Mouse (Mus musculus): ENCODE data around the gene Arhgap15. TPM values are rescaled to one million over a fixed set of nuclear protein-coding genes. Genes with fewer than 3 reads are reported as not detected.

The Arhgap15 gene
- polyA plus RNA-seq, 1 experiment from 2014 or later = 1.0 TPM

DNA sequence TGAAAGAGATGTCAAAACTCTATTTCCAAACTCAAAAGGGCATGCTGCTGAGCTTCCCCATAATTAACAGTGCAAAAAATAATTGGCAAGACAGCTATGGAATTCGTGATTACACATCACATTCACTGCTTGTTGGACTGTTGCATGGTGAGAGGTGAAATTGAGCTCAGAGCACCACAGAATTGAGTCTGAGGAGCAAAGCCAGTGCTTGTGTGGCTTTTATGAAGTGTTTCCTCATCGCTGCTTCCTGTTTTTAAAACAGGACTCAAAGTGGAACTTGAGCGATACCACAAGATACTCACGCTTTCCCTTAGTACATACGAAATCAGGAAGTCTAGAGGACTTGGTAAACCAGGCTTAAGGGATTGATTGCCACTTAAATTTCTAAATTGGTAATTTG lies 24.0 kb downstream of the Arhgap15 start:
- DNase-seq (ENCODE audit: low spot score) (no peak), ATAC-seq (replicated peaks; ENCODE audit: low FRiP score, low read depth) (no peak)
- H3K4me2 ChIP-seq (ENCODE audit: low read length) = no peak overlapping the region
- no peak for TF ChIP-seq CTCF (IDR thresholded peaks at IDR 0.05; ENCODE audit: low read depth)
- WGBS = 77% methylated on average over 5 of the region's 5 CpGs
- H3K9me3 ChIP-seq (replicated peaks; ENCODE audit: low read length) = no peaks in the 10 kb centered on the region
- no peaks in the 10 kb centered on the region for H3K36me3 ChIP-seq (ENCODE audit: insufficient read depth, low read length)
- H3K27me3 ChIP-seq (ENCODE audit: insufficient read depth, low read length) = no peaks in the 10 kb centered on the region
- H3K4me1 ChIP-seq (replicated peaks; ENCODE audit: insufficient read depth, low read length) = no peaks in the 10 kb centered on the region
- no peak overlapping the region for H3K9ac ChIP-seq (ENCODE audit: low read depth, low read length)
- H3K4me3 ChIP-seq (replicated peaks; ENCODE audit: low read depth, low read length) = no peak overlapping the region
- no peak overlapping the region for H3K27ac ChIP-seq

DNA sequence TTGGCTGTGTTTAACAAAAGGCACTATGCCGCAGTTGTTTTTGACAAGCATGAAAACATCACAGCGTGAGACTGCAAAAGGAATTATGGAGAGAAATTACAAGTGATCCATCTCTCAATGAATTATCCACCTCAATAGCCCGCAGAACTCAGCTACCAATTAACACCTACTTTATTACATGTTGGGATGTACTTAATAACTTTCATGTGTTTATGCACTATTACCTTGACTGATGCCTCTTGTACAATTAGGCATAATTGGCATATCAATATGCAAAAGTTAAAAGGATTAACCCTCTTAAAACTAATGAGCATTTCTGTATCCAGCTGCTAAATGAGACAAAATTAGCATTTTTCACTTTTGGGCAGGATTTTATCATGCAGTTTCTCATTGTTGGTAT lies 33.5 kb downstream of the Arhgap15 start:
- H3K9ac ChIP-seq (ENCODE audit: low read depth, low read length) = no peak overlapping the region
- TF ChIP-seq CTCF (IDR thresholded peaks at IDR 0.05; ENCODE audit: low read depth) = no peak
- no peak for ATAC-seq (replicated peaks; ENCODE audit: low FRiP score, low read depth)

DNA sequence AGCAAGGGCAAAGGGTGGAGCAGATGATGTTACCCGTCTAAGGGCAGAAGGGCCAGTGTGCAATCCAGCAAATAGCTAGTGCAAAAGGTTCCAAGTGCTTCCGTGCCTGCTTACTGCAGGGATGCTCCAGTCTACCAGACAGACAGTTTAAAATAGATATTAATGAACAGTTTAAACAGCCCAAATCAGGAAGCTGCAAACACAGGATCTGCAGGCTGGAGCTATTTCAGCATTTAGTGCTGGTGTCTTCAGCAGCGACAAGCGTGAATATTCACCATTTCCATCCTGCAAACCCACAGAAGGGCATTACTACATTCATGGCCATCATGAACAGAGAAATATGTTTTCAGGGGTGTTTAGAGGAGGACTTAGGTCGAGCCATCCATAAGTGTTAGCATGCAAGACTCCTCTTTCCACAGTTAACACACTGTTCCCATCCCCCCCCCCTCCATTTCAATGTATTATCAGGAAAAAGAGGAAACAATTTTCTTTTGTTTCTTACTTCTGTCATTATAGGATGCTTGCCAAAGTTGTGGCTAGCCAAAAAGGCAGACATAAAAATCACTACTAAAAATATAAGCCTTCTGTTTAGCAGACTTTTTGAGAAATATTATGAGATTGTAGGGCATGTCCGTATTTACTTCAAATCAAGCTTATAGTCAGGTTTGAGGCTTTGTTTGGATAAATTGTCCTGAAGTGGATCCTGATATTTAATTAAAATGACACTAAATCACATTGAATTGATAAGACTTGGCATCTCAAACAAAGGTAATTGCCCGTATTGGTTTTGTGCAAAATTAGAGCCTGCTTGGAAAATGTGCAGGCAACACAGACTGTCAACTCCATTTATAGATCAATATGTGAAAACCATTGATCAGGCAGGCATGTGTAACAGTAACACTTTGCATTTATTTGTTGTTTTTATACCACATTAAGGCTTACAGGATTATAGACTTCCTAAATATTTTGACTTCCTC lies 35.4 kb downstream of the Arhgap15 start:
- TF ChIP-seq CTCF (IDR thresholded peaks at IDR 0.05; ENCODE audit: low read depth) = no peak
- WGBS = 66% methylated on average over 7 of the region's 7 CpGs
- no peak for DNase-seq (ENCODE audit: low spot score)
- no peak for ATAC-seq (replicated peaks; ENCODE audit: low FRiP score, low read depth)
- no peak overlapping the region for H3K9ac ChIP-seq (ENCODE audit: low read depth, low read length)
- no peaks in the 10 kb centered on the region for H3K36me3 ChIP-seq (ENCODE audit: insufficient read depth, low read length)
- no peaks in the 10 kb centered on the region for H3K9me3 ChIP-seq (replicated peaks; ENCODE audit: low read length)
- H3K4me2 ChIP-seq (ENCODE audit: low read length) = no peak overlapping the region
- no peak overlapping the region for H3K4me3 ChIP-seq (replicated peaks; ENCODE audit: low read depth, low read length)
- H3K27me3 ChIP-seq (ENCODE audit: insufficient read depth, low read length) = no peaks in the 10 kb centered on the region
- H3K27ac ChIP-seq = no peak overlapping the region
- no peaks in the 10 kb centered on the region for H3K4me1 ChIP-seq (replicated peaks; ENCODE audit: insufficient read depth, low read length)

More for the DNA sequence above, 33.5 kb downstream of the Arhgap15 start:
- WGBS = 86% methylated on average over 3 of the region's 3 CpGs
- H3K36me3 ChIP-seq (ENCODE audit: insufficient read depth, low read length) = no peaks in the 10 kb centered on the region
- no peaks in the 10 kb centered on the region for H3K27me3 ChIP-seq (ENCODE audit: insufficient read depth, low read length)
- DNase-seq (ENCODE audit: low spot score) = no peak
- H3K4me3 ChIP-seq (replicated peaks; ENCODE audit: low read depth, low read length) = no peak overlapping the region
- H3K4me1 ChIP-seq (replicated peaks; ENCODE audit: insufficient read depth, low read length) = no peaks in the 10 kb centered on the region
- H3K27ac ChIP-seq = no peak overlapping the region
- no peak overlapping the region for H3K4me2 ChIP-seq (ENCODE audit: low read length)
- no peaks in the 10 kb centered on the region for H3K9me3 ChIP-seq (replicated peaks; ENCODE audit: low read length)

DNA sequence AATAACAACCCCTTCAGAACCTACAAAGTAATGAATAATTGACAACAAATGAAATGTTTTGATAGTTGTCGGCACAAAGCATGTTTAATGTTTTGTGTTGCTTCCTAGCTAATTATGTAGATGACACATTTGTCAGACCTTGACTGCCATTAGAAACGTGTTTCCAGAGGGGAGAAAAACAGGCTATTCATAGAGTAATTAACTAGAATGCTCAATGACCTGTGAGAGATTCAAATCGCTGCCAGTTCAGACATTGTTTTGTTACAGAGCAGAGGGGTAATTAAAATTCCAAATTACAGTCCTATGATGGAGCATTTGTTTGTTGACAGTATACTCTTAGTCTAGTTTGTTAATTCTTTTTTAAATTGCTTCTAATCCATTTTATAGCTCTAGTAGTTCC lies 37.5 kb downstream of the Arhgap15 start:
- Histone ChIP-seq H3K36me3 (ENCODE audit: insufficient read depth, low read length) (no peaks in the 10 kb centered on the region), H3K27me3 (ENCODE audit: insufficient read depth, low read length) (no peaks in the 10 kb centered on the region), H3K4me2 (ENCODE audit: low read length) (no peak overlapping the region), H3K4me1 (replicated peaks; ENCODE audit: insufficient read depth, low read length) (no peaks in the 10 kb centered on the region), H3K9ac (ENCODE audit: low read depth, low read length) (no peak overlapping the region), H3K4me3 (replicated peaks; ENCODE audit: low read depth, low read length) (no peak overlapping the region), H3K27ac (no peak overlapping the region), H3K9me3 (replicated peaks; ENCODE audit: low read length) (no peaks in the 10 kb centered on the region)
- ATAC-seq (replicated peaks; ENCODE audit: low FRiP score, low read depth) (no peak), DNase-seq (ENCODE audit: low spot score) (no peak)
- WGBS = 19% methylated on average over 3 of the region's 3 CpGs
- TF ChIP-seq CTCF (IDR thresholded peaks at IDR 0.05; ENCODE audit: low read depth) = no peak

DNA sequence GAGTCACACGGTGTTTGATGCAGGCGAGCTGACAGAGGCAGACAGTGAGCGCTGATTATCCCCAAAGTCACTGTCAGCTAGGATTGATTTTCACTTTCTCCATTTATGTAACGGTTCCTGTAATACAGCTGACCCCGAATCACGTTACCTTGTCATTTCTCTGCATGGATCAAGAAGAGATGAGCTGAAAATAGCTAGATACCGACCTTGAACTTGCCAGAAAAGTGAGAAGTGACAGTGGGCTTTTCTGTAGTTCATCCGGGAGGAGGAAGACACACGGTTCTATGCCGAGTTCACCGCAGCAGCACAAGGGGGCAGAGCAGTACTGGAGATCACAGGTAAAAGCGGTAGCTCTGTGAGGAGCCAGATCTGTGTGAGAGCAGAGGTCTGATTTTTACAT lies 38.5 kb downstream of the Arhgap15 start:
- no peak overlapping the region for H3K9ac ChIP-seq (ENCODE audit: low read depth, low read length)
- WGBS = 50% methylated on average over 12 of the region's 12 CpGs
- DNase-seq (ENCODE audit: low spot score) = peak; percentile 76
- no peaks in the 10 kb centered on the region for H3K27me3 ChIP-seq (ENCODE audit: insufficient read depth, low read length)
- H3K9me3 ChIP-seq (replicated peaks; ENCODE audit: low read length) = no peaks in the 10 kb centered on the region
- H3K4me3 ChIP-seq (replicated peaks; ENCODE audit: low read depth, low read length) = no peak overlapping the region
- H3K27ac ChIP-seq = no peak overlapping the region
- H3K4me2 ChIP-seq (ENCODE audit: low read length) = no peak overlapping the region
- H3K4me1 ChIP-seq (replicated peaks; ENCODE audit: insufficient read depth, low read length) = no peaks in the 10 kb centered on the region
- peak; percentile 68 for TF ChIP-seq CTCF (IDR thresholded peaks at IDR 0.05; ENCODE audit: low read depth)
- H3K36me3 ChIP-seq (ENCODE audit: insufficient read depth, low read length) = no peaks in the 10 kb centered on the region
- no peak; the same call in 1 of the 2 replicates for ATAC-seq (replicated peaks; ENCODE audit: low FRiP score, low read depth)

DNA sequence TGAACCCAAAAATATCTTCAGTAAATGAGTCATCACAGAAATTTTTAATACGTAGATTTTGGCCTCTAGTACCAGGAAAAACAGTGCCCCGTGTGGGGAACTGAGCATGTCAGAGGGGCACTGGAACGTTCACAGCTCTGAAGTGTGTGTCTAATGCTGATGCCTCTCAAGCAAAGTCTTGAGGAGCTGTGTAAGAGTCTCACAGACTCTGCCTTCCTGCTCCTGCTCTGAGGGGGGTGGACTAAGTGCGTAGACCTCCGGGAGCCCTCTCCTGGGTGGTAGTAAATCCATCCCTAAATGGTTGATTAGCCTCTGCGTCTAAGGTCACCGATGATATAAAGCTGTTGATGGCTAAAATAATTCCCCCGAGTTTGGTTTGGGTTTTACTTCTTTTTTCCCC lies 39.9 kb downstream of the Arhgap15 start:
- Histone ChIP-seq H3K4me1 (replicated peaks; ENCODE audit: insufficient read depth, low read length) (no peaks in the 10 kb centered on the region), H3K9ac (ENCODE audit: low read depth, low read length) (no peak overlapping the region), H3K4me3 (replicated peaks; ENCODE audit: low read depth, low read length) (no peak overlapping the region), H3K9me3 (replicated peaks; ENCODE audit: low read length) (no peaks in the 10 kb centered on the region), H3K27ac (no peak overlapping the region), H3K27me3 (ENCODE audit: insufficient read depth, low read length) (no peaks in the 10 kb centered on the region), H3K36me3 (ENCODE audit: insufficient read depth, low read length) (no peaks in the 10 kb centered on the region), H3K4me2 (ENCODE audit: low read length) (0 out of 2 replicates have a peak overlapping the region, but pooled peaks have one; percentile 11)
- ATAC-seq (replicated peaks; ENCODE audit: low FRiP score, low read depth) (no peak), DNase-seq (ENCODE audit: low spot score) (no peak)
- TF ChIP-seq CTCF (IDR thresholded peaks at IDR 0.05; ENCODE audit: low read depth) = no peak
- 21% methylated on average over 8 of the region's 8 CpGs for WGBS
